Mouse (Mus musculus): Measurements from ENCODE around the gene Prkd2. TPM values are rescaled to one million over a fixed set of nuclear protein-coding genes. Genes with fewer than 3 reads are reported as not detected.

Prkd2 gene
- 1 to 10 TPM; 5.0 to 5.3 TPM for total RNA-seq (2021)
- long read RNA-seq, experiment 1 = 0 reads
- long read RNA-seq, experiment 2, partial matches to known transcripts = 0 of 2 reads
- long read RNA-seq, experiment 2, other reads (novel, unspliced or antisense) = 2 of 2 reads

DNA sequence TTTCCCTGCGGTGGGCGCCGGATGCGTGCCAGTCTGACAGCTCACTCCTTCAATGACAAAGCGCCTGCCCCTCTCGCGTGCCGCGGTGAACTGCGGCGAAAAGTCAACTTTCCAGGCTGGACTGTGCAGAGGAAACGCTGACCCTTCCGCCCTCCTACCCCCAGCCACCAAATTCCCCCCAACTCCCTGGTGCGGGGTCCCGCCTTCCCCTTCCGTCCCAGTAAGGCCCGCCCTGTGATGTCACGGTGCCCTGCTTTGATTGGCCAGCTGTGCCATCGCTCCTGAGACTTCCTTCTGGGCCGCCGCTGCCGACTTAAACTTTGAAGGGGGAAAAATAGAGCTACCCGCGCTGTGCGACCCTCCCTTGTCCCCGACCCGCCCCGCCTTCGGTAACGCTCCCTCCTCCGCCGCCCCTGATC is at the start of gene Prkd2:
Gene Prkd2 (plus strand): TSS at position 258 of the 419 bp plus-strand sequence.
- peak; percentile 89 for DNase-seq

DNA sequence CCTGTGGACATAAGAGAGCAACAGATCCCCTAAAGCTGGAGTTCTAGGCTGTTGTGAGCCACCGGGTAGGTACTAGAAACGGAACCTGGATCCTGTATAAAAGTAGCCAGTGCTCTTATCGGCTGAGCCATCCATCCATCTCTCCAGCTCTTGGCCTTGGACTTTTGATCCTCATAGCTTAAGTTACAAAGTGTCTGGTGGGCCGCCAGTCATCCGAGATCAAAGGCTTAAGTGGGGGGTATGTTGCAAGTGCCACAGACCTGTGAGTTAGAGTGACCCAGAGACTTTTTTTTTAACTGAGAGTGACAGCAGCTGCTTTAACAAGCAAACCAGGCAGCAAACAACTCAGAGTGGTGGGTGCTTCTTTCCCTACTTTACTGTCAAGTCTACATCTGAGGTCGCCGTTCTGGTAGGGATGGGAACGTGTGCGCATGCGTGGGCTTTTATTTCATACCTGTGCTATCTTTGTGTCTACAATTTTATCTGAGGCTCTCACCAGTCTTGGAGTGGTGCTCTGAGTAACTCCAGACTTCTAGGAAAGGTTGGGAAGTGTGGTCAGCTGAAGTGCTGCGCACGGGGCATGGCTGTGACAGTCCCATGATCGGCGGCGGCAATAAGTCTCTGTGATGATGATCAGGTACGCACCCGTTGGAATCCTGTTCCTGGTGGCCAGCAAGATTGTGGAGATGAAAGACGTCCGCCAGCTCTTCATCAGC is 49.5 kb upstream of the Prkd2 start:
- no peak for DNase-seq

DNA sequence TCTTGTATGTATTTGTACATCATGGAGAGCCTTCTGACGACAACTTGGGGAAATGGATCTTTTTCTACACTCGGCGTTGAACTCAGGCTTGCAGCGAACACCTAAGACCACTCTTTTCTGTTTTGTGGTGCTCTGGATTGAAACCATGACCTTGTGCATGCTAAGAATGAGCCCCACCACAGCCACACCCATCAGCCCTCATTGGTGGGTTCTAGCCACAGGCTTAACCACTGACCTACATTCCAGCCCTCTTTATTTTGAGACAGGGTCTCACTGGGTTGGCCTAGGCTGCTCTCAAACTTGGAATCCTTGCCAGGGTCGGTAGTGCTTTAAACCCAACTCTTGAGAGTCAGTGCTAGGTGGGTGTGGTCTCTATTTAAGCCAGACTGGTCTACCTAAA is 47.8 kb upstream of the Prkd2 start:
- DNase-seq = no peak

DNA sequence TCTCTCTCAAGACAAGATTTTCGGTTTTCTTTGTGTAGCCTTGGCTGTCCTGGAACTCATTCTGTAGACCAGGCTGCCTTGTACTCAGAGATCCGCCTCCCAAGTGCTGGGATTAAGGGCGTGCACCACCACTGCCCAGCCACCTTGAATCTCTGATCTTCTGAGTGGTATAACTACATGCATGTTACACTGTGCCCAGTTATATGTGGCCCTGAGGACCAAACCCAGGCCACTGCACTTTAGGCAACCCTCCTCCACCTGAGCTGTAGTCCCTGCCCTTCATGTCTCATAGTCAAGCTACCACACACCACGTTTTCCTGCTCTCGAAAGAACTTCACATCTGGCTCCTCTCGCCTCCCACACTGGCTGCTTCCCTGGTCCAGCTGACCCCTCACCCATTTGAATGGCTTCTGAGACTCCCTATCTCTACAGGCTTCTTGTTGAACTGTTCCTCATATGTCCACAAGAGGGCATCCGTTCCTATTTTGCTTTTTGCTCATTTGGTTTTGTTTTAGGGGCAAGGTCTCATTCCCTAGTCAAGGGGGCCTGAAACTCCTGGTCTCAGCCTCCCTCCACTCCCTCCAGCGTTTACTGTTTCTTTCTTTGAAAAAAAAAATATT is 38.2 kb upstream of the Prkd2 start:
- DNase-seq = no peak

DNA sequence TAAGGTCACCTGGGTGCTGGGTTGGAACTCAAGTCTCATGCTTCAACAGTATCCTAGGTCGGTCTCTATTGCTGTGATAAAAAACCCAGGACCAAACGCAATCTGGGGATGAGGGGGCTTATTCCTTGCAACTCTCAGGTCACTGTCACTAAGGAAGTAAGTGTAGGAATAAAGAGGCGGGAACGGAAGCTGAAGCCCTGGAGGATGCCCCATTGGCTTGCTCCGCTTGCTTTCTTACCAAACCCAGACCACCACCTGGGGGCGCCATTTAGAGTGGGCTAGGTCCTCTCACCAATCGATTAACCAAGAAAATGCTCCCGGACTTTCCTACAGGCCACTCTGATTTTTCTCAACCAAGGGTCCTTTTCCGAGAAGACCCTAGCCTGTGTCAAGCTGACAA is 34.8 kb upstream of the Prkd2 start:
- DNase-seq = no peak

DNA sequence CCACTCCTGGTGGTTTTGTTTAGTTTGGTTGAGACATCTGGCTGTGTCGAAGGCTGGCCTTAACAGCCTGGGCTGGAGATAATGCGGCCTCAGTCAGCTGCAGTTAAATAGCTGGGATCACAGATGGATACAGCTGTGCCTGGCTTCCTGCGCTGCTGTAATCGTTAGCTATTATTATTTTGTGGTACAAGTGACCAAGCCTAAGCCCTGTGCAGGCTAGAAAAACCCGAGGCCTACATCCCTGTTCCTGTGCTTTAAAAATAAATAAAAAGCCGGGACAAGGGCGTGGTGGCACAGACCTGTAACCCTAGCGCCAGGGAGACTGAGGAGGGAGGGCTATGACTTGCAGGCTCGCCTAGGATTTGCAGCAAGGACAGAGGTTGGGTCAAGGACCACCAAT is 34.1 kb upstream of the Prkd2 start:
- DNase-seq = no peak

DNA sequence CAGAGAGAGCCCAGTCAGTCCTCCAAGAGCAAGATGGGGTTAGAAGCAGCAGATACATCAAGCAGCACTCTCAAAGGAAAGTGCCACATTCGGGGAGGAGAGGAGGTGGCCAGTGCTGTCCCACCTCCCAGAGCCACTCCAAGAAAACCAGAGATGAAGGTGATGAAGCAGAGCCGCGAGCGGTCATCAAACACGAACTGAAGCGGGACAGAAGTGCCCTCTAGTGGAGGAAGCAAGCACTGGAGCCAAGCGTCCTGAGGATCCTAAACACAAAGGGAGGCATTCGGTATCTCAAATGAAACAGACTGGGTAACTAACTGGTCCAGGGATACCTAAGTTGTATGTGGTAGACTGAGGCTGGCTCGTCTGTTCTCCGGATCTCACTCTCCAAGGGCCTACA is 33.0 kb upstream of the Prkd2 start:
- DNase-seq = peak; percentile 47

DNA sequence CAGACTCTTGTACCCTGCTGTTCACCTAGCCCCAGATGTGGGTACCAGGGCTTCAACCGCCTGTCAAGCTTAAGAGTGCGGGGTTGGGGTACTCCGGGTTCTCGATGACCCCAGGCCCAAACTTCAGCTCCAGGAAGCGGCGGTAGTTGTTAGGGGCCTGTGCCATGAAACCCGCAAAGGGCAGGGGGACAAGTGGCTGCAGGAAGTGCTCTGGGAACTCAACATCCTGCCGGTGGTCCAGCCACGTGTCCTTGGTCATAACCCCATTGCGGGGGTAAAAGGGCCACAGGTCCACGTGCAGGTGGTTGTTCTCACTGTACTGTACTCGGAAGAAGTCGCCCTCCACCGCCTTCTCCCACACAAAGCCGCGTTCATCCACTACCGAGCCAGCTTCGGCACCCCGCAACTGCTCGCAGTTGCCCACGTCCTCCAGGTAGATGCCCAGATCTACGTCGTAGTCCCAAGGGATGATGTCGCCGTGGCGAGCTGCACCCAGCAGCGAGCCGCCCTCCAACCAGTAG is 32.2 kb upstream of the Prkd2 start:
- no peak for DNase-seq

DNA sequence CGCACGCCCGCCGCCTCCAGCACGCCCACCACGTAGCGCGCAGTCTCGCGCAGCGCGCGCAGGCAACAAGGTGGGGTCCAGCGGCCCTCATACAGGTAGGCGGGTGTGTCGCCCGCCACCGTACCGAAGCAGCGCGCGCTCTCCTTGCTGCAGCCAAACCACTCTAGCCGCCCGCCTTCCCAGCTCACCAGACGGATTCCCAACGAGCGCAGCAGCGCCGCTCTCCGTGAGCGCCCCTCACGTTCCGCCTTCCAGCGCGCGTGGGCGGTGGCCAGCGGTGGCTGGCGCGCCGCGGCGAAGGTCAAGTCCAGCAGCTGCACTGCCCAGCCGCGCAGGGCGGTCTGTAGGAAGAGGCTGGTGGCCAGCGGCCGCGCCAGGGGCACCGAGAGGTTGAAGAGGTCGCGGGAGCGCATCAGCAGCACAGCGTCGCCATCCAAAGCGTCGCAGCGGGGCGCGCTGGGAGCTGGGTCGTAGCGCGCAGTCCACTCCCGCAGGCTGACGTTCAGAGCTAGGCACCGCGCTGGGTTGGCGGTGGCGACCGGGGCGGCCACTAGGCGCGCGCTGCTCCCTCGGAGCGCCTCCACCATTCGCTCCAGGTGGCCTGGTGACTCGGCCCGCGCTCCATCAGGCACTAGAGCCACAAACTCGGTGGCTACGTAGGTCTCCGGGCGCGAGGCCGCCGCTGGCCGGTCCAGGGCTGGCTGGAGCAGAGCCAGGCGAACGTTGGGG is 31.6 kb upstream of the Prkd2 start:
- DNase-seq = no peak

DNA sequence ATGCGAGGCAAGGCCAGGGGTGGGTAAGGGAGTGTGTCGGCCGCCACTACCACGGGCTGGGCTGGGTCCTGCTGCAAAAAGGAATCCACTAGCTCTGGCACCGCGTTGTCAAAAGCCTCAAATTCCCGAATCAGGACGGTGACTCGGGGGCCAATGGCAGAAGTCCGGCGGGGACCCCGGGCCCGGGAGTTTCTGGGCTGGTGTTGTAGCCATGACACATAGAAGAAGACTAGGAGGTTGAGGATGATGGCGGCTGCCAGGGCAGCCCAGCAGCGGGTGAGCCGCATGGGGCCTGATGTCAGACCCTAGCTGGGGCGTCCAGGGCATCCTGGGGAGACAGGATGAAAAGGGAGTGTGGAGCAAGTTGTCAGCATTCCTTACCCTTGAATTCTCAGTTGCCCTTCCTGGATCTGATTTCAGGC is 31.0 kb upstream of the Prkd2 start:
- no peak for DNase-seq

DNA sequence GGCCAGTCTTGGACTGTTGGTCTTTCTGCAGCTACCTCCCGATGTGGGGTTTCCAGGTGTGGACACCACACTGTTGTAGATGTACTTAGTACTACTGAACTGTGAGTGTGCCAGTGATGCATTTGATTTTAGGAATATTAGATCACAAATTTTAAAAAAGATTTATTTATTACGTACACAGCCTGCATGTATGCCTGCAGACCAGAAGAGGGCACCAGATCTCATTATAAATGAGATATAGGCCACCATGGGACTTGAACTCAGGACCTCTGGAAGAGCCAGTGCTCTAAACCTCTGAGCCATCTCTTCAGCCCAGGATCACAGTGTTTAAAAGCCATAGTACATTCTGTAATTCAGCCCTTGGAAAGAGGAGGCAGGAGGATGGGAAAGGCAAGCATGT is 30.2 kb upstream of the Prkd2 start:
- DNase-seq = no peak

DNA sequence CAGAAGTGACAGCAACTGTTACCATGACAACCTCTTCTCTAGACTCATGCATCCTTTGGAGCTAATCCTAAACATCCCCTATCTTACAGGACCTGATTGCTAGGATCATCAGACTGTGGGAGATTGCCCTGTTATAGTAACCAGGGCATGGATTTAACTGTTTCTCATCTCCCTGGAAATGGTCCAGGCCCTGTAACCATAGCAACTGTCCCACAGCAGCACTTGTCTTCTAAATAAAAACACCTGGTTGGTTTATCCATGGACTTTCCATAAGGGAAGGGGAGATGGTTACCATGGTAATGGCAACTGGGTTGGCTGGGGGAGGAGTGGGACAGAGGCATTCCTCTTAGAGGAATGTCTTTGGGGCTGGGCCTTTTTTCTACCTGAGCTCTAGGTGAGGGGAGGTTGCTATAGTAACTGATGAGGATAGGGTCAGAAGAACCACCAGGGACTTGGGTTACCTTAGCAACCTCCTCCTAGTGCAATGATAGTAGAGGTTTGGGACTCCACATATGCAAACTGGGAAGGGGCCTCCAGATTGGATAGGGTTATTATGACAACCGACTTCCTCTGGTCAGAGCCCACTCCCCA is 27.3 kb upstream of the Prkd2 start, which contains the start of gene Strn4:
Gene Strn4 (plus strand): TSS at position 539 of the 591 bp plus-strand sequence.
- DNase-seq = no peak

DNA sequence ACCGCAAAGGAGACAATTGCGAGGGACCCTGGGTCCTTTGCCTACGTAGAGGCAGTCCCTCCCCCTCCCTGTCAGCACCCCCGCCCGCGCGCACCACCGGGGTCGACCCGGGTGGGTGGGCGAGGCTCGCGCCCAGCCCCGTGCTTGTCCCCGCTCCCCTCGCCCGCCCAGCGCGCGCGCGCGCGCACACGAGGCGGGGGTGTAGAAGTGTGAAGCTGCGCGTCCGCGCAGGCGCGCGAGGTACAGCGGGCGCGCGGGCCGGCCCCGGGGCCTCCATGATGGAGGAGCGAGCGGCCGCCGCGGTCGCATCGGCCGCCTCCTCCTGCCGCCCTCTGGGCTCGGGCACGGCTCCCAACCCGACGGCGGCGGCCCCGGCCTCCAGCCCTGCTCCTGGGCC is 26.6 kb upstream of the Prkd2 start:
- peak; percentile 79 for DNase-seq

DNA sequence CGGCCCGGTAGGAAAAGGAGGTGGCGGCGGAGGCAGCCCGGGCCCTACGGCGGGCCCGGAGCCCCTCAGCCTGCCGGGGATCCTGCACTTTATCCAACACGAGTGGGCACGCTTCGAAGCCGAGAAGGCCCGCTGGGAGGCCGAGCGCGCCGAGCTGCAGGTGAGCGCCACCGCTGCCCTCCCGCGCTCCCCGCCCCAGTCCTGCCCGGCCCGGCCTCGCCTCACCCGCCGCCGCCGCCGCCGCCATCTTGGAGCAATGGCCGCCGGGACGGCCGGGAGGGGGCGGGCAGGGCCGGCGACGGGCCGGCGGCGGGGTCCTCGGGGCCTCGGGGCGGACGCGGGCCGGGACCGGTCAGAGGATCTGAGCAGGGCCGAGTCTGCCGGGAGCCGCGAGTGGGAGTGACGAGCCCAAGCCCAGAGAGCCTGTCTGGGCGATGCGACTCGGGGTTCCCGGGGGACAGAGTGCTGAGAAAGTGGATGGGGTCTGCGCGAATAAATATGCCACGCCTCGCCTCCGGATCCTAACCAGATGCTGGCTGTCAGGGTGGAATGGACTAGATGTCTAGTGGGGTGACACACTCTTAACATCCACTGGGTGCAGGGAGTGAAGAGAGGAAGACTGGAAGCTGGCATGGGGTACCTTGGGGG is 26.1 kb upstream of the Prkd2 start, which contains the start of gene Fkrp:
Gene Fkrp (minus strand): TSS at position 258 of the 648 bp plus-strand sequence.
- DNase-seq = no peak

DNA sequence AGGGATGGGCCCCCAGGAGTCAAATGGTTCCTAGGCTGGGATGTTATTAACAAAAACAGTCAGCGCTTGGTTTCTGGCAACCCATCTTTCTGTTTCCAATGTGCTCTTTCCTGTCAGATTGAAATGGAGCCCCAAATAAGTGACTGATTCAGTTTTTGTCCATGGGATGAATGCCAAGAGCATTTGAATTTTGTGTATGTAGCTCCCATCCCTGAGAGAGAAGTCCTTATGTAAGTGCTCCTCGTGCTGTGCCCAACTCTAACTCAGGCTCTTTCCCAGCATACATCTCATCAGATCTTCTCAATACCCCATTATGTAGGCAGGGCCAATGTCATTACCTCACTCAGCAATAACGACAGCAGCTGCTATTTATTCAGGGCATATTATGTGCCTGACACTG is 25.0 kb upstream of the Prkd2 start:
- DNase-seq = no peak

DNA sequence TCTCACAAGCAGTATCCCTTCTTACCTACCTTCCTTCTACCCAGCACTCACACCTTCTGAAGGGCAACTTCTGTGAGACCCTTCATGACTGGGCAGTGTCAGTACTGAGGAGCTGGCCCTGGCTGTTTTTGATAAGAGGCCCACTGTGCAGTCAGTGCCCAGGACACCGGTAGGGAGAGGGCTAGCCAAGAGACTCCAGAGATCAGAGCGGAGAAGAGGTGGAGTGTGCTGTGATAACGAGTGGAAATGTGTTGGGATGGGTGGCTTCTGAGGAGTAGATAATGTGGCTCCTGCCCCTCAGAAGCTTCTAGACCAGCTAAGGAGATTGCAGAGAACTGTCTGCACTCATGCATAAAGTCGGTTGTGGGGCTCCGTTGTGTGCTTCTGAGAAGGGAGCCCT is 22.9 kb upstream of the Prkd2 start:
- no peak for DNase-seq

DNA sequence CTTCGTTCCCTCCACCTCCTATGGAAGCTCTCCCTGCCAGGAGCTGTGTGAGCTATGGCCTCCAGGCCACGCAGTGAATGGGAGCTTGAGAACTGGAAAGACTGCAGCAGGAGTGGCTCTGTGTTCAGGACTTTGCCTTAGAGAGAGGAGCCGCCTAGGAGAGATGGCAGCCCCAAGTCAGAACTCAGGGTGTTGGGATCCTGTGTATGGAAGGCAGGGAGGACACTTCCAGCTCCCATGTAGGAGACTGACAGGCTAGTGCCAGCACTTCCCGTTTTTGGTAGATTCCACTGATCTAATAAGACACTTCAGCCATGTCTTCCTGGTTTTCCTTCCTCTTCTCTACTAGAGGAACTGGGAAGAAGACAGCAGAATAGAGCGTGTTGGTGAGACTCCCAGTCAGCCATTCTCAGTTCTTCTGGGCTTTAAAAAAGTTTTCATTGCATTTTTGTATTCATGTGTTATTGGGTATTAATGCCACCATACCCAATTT is 22.4 kb upstream of the Prkd2 start:
- DNase-seq = no peak

DNA sequence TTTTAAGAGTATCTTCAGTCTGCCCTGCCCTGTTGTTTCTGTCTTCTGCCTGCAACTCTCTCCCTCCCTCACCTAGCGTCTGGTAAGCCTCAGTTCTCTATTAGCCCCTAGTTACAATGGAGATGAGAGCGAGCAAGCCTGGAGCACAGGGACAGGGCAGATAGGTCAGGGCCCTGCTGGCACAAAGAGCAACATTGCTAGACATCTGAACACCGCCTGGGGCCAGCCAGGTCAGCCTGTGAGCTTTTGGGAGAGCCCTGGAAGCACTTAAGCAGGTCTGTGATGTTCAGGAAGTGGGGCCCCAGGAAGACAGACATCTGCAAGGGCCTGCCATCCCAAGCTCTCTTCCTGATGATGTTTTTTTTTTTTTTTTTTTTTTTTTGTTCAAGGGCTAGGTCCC is 21.6 kb upstream of the Prkd2 start:
- no peak for DNase-seq

DNA sequence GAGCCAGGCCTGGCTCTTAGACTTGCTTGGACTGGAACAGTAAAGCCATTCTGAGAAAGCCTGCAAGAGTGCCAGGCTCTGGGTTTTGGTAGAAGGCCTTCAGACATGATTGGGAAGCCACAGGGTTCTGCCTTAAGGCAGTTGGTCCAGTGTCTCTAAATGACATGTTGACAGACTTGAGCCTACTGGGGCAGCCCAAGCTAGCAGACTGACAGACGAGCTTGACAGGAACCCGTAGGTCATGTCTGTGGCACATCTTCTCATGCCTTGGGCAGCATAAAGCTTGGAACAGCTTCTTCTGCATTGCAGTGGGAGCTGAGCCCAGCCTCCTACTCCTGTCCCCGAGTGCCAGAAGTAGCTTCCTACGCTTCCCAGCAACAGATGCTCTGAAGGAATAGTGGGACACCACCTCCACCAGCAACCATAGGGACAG is 21.0 kb upstream of the Prkd2 start:
- DNase-seq = no peak

DNA sequence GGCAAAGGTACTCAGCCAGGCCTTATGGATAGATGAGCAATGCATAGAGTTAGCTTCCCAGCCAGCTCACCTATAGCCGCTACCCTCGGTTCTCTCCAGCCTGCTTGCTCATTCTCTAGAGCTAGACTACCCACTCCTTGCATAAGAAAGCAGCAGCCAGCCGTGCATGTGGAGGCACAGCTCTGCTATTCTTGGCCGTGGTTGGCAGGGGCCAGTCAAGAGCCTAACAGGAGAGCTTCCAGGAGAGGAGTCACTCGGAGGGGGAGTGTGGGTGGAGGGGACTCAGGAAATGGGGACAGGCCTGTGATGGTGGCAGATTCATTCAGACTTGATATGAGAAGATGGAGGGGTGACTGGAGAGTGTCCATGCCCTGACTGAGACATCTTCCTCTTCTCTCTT is 19.0 kb upstream of the Prkd2 start:
- DNase-seq = no peak

DNA sequence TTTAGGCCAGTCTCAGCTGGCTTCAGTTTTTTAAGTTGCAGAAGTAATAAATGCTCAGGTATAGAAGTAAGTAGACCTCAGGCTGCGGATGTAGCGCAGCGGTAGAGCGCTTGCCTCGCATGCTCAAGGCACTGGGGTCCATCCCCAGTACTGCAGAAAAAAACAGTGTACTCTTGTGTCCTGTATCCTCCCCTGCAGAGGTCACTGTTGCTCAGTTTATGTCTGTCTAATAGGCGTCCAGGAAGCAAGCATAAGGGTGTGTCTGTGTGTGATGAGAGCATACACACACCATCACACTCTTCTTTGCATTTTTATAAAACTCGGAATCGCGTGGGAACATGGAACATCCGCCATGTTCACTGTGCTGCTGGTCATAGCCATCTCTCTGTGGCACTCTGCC is 16.9 kb upstream of the Prkd2 start:
- no peak for DNase-seq

DNA sequence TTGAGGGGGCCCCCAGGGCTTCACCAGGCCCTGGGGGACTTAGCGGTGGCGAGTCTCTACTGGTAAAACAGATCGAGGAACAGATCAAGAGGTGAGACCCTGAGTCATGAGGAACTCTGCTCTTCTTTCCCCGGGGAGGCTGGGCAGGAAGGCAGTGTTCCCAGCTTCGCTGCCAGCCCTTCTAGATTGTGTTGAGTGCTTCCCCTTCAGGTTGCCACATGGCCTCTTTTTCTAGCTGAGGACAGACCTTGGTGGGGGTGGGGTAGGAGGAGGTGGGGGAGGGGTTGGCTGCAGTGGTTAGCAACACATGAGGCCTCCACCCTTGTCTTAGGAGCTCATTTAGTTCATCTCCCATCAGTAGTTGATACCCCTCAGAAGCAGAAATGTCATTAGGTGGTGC is 16.1 kb upstream of the Prkd2 start:
- DNase-seq = no peak
